Mouse (Mus musculus) liver, embryonic 14.5 days (tissue): ENCODE results near the gene 4931428F04Rik.

Source experiments
- CTCF ChIP-seq: IDR thresholded peaks from 2 replicates; pipeline ENCODE4 v1.5.1; 2016; ENCODE audit warnings: antibody characterized with exemption, low read depth, control low read depth
- EP300 ChIP-seq: IDR thresholded peaks from 2 replicates; pipeline ENCODE4 v1.6.1; 2016; ENCODE audit warnings: antibody characterized with exemption, low read depth

DNA sequence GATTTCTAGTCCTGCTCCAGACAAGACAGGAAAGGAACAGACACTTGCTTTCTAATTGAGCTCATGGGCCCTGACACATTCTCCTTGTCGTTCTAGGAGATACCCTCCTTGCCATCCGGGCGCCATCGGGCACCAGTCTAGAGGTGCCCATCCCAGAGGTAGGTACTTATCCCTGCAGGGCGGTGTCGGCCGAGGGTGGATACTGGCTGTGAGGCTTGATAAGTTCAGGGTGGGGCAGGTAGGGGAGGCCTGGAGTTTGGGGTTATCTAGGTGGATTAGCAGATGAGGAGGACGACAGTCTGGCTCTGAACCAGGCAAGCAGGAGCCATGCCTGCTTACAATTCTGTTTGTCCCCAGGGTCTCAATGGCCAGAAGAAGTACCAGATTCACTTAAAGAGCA is 10.3 kb upstream of the 4931428F04Rik start:
- TF ChIP-seq CTCF (no peak), EP300 (peak; percentile 91)
